Mouse (Mus musculus): ENCODE measurements around the gene Izumo1.

Gene Izumo1

DNA sequence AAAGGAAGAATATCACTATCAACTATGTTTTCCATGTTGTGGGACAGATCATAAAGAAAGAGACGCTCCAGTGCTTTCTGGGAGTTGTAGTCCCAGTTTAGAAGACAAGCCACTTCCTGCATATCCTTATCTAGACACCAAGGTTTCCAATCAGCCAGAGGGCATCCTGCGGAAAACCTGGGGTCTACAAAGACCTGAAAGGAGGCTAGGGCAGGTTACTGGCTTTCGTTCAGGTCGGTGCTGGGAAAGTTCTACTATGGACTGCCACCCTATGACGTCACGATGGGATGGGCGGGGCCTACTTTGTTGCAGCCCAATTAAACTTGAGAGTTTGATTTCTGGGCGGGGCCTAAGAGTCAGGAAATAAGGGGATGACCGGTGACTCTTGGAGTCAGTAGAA, at the start of gene Izumo1:
Izumo1 (plus strand) TSS at position 369 of the 400 bp plus-strand sequence.
- DNase-seq (ENCODE audit: low spot score in 2 of 2) = no peak

DNA sequence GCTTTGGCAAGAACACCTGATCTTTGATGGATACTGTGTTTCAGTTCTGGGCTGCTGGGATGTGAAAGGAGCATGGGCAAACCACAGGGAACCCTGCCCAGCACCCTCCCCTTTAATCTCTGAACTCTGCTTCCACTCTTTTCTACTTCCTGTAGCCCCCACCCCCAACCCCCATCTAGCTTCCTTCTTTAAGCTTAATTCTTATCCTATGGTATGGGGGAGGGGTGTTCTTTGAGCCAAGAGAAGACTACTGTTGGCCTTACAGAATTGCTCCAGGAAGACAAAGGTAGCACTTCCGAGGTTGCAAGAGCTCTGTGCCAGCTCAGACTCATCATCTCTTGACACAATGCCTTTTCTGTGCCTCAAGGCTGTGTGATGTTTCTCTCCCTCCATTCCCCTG, 49.6 kb upstream of the Izumo1 start:
- no peak for DNase-seq (ENCODE audit: low spot score in 2 of 2)

DNA sequence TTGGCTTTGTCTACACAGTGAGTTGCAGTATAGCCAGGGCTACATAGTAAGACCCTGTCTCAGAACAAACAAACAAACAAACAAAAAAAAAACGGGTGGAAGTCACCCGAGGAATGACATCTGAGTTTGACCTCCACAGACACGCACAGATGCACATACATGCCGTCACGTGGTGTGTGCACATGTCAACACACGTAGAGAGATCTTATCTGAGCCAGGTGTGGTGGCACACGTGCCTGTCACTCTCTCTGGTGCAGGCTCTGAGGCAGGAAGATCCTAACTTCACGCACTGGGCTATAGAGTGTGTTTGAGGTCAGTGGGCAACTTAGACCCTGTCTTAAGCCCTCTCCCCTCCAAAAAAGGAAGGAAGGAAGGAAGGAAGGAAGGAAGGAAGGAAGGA, 47.7 kb upstream of the Izumo1 start:
- DNase-seq (ENCODE audit: low spot score in 2 of 2) = no peak

DNA sequence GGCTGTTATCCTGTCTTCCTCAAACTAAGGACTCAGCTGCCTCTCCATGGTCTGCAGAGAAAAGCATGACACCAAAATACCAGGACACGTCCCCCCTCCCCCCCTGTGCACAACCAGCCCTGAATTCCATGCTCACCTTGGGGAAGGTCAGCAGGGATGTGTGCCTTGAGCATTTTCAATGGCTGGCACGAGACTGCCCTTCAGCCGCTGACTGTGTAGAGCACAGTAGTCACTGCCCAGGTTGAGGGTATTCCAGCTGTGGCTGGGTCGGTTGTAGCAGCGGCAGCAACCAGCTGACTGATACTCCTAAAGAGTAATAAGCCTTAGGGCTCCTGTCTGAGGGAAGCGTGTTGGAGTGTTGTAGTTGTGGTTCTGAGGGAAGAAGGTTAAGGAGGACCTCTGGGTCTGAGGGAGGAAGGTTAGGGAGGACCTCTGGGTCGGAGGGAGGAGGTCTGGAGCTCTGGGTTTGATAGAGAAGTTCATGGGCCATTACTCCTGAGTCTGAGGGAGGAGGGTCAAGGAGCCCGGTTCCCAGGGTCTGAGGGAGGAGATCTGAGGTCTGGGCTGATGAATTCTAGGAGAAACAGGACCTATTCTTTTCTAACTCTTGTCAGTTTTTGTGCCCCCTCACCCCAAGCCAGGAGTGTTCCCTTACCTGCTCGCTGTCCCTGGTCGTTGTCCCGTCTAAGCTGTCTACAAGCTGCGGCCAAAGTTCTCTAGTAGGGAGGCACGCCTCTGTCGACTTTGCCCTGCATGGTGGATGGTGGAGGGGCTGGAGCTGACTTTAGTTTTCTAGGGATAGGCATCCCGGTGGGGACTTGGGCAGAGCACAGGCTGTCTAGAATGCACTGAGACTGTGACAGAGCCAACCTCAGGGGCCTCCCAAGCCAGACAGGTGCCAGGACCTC, 46.9 kb upstream of the Izumo1 start:
- DNase-seq (ENCODE audit: low spot score in 2 of 2) = no peak

DNA sequence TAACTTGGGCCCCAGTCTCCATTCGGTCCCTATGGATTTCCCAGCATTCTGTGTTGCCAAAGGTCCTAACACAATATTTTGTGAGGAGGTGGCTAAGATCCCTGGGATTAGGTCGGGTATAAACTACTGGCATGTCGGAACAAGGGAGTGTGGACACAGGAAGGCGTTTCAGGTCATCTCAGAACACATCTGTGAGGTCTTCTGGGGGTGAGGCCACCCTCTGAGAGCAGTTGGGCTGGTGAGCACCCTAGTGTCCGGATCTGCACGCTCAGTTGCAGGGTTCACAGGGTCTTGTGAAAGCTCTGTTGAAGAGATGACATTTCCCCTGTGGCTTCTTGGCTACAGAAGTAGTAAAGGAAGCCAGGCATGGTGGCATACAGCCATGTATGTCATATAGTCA, 35.7 kb upstream of the Izumo1 start:
- no peak for DNase-seq (ENCODE audit: low spot score in 2 of 2)

DNA sequence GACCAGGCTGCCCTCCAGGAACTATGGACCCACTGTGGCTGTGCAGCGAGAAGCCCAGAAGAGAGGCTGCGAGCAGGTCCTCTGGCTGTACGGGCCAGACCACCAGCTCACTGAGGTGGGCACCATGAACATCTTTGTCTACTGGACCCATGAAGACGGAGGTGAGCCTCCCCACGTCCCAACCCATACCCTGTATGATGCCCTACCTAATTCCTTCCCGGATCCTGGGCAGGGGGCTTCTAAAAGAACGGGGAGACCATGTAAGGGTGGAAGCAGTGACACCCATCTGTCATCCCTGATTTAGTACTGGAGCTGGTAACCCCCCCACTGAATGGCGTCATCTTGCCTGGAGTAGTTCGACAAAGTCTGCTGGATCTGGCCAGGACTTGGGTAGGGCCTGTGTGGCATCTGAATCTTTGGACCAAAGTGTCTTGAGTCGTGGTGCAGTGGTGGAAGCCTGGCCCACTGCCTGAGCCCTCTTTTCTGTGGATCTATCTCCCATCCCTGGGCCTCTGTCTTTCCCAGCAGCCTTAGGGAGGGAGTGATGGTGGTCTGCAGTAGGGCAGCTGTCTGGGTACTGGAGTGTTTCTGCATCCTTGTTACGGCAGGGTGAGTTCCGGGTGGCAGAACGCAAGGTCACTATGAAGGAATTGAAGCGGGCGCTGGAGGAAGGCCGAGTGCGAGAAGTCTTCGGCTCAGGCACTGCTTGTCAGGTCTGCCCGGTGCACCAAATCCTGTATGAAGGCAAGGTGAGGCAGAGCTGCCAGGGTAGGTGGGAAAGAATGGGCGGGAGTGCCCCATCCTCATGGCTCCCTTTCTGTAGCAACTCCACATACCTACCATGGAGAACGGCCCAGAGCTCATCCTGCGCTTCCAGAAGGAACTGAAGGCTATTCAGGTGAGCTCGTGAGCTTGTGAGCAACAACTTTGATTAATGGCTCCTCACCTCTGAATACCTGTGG, 33.7 kb upstream of the Izumo1 start:
- no peak for DNase-seq (ENCODE audit: low spot score in 2 of 2)

DNA sequence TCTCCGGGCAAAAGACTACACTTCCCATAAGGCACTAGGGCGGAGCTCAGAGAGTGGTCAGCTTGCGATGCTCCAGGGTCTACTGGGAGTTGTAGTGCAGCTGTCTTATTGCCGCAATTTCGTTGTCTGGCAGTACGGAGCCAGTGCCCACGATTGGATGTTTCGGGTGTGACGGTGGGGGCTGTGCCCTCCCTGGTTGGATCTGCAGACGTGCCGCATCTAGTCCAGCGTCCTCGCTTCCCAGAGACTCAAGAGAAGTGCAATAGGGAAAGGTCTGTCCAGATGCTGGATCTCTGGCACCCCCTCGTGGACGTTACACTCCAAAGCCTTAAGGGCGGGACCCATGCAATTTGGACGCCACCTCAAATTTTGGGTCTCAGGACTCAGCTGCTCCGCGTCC, 32.4 kb upstream of the Izumo1 start:
- DNase-seq (ENCODE audit: low spot score in 2 of 2) = peak; percentile 80 to 85

DNA sequence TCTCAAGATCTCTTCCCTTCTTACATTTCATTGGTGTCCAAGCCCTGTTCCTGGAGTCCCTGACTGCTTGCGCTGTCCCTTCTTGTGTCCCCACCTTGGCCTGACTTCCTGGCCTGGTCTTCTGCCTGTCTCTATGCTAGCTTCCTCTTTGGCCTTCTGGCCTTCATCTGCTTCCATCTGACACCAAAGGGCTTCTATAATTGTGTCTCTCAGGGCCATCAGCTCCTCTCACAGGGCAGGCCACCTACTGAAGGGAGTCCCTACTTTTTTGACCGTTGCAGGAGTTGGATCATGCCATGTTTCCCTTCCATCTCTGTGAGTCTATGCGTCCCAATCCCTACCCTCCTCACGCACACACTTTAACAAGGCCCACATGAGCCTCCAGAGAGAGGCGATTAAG, 31.7 kb upstream of the Izumo1 start:
- no peak for DNase-seq (ENCODE audit: low spot score in 2 of 2)

DNA sequence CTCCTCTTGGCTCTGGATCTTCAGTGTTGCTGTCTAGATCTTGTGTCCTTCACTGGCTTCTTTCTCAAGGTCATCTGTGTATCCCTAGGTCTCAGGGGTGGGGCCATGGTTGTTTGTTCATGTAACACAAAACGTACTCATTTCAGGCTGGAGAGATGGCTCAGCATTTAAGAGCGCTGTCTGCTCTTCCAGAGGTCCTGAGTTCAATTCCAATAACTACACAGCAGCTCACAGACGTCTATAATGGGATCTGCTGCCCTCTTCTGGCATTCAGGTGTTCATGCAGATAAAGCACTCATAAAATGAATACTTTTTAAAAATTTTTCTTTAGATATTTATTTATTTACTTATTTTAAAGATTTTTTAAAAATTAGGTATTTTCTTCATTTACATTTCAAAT, 30.7 kb upstream of the Izumo1 start:
- DNase-seq (ENCODE audit: low spot score in 2 of 2) = no peak

DNA sequence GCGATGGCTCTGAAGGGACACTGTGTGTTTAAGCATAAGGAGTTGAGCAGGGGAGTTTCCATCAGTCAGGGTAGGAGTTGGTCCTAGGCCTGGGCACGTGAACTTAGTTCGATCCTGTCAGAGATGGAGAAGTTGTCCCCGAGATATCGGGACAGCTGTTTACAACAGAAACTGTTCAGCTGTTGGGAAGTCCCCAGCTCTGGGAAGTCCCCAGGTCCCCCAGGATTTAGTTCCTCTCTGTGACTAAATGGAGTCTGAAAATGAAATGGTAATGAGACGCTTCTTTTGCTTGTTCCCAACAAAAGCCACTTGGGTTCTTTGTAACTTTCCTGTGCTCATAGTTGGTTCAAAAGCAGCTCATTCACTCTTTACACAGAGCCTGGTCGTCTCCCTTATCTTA, 29.7 kb upstream of the Izumo1 start:
- peak; percentile 59 to 65 for DNase-seq (ENCODE audit: low spot score in 2 of 2)

DNA sequence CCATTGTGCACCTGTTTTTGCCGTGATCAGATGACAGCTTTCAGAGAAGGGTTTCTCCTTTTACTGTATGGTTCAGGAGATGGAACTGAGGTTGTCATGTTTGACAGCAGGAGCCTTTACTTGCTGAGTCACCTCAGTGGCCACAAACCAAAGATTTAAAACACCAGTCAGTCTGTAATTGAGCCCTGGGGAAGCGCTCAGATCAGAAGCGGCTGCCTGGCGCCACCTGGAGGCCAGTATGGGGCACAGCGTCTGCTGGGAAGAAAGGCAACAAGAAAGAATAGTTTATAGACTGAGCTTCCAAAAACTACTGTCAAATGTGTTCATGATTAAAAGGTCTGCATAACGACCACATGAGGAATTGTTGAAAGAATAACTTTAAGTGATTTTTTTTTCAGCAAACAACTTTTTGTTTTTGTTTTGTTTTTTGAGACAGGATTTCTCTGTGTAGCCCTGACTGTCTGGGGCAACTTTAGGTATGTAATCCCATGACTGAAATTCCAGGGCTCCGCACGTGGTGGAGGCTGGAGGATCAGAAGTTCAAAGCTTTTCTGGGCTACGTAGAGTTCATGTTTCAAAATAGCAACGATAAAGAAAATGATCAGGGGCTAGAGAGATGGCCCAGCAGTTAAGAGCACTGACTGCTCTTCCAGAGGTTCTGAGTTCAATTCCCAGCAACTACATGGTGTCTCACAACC, 28.3 kb upstream of the Izumo1 start:
- peak; percentile 62 to 73 for DNase-seq (ENCODE audit: low spot score in 2 of 2)

DNA sequence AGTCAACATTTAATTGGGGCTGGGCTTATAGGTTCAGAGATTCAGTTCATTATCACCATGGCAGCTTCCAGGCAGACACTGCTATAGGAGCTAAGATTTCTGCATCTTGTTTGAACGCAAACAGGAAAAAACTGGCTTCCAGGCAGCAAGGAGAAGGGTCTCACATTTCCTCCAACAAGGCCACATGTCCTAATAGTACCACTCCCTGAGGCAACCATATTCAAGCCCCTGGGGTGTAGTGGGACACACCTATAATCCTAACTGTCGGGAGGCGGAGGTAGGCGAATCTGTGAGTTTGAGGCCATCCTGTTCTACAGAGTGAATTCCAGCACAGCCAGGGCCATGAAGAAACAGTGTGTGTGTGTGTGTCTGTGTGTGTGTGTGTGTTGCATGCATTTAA, 26.4 kb upstream of the Izumo1 start:
- DNase-seq (ENCODE audit: low spot score in 2 of 2) = no peak

DNA sequence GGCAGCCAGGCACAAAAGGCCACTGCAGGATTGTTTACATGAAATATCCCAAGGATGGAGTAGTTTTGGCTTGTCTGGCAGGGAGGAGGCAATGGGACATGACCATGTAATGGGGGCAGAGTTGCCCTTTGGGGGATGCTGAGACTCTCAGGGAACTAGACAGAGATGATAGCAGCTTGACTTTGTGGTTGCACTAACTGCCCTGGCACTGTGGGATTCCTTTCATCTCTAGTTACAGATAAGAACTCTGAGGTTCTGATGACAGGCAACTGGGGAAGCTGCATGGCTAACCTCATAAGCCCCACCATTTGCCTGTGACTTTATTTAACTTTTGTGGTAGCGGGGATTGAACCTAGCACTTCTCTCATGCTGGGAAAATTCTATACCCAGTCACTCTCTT, 25.5 kb upstream of the Izumo1 start:
- DNase-seq (ENCODE audit: low spot score in 2 of 2) = no peak

DNA sequence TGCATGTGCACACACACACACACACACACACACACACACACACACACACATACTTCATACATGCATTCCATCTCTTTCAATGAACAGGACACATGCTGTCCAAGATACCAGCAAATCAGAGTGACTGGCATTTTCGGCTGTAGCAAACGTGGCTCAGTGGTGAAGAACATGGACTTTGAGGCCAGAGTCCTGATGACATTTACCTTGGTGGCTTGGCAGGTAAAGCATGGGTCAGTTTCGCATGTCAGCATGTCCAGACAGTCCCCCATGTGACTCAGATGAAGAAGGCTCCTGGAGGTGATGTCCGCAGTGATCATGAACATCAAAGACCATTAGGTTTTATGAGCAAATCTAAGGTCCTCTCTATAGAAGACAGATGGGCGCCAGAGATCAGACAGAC, 24.6 kb upstream of the Izumo1 start:
- DNase-seq (ENCODE audit: low spot score in 2 of 2) = no peak

DNA sequence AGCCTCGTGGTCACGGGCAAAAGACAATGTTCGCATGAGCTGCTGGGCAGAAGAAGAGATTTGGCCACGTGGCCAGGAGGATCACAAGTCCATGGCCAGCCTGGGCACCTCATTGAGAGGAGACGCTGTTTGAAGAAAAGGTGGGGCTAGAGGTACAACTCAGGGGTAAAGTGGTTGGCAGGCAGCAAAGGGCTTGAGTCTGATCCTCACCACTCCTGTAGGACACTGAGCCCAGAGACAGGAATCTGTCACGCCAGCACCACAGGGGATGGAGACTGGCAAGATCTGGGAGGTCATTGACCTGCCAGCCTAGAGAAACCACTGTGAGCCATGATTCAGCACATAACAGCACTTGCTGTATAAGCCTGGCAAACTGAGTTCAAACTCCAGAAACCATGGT, 24.1 kb upstream of the Izumo1 start:
- no peak for DNase-seq (ENCODE audit: low spot score in 2 of 2)

DNA sequence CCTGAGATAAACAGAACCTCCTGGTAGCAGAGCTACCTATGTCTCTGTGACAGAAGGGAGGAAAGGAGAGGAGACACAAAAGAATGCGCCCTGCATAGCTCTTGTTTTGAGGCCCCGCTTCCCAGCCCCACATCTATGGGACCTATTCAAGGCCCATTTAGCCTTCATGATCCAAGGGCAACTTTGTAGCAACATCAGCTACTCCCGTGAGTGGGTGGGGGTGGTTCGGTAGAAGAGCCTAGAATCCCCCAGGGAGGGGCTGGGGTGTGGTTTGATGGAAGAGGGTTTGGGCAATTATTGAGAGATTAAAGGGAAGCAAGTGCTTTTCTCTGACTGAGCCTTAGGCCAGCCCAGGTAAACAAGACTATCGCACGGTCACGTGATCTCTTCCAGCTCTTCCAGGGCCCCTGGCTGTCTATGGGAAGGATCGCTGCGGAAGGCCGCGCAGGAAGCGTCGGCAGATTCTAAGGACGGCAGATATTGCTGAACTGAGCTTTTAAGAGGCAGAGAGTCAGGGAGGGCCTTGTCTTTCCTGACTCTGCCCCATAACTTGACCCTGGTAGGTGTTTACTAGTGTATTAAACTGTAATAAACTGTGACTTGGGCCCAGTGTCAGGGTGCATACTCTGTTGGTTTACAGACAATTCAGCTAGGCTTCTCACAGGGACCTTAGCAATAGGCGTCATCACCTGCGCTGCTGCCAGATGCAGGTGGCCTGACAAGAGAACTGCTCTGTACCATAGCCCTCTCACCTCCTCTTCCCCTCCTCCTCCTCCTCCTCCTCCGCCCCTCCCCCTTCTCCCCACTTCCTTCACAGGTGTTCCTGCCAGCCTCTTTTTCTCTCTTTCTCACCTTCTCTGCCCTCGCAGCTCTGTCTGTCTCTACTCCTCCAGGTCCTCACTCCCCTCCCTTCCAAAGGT, 22.4 kb upstream of the Izumo1 start:
- no peak for DNase-seq (ENCODE audit: low spot score in 2 of 2)

DNA sequence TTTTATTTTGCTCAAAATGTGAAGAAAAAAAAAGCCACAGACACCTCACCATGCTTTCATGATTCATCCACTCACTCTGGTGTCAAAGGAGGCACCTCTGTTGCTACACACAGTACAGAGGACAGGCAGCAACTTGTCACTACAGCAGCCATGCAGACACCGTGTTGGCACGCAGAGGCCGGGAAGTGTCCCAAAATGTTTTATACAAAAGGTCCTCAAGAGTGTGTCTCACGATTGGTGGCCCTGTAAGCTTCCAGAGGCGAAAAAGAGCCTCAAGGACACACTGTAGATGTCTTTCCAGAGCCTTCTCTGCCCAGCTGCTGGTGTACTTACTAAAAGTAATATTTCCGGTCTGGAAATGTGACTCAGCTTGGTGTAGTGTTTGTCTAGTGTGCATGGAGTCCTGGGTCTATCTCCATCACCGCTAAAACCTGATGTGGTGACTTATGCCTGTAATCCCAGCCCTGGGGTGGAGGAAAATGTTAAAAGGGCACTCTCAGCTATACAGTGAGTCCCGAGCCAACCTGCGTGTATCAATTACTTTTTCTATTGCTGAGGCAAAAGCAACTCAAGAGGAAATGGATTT, 15.8 kb upstream of the Izumo1 start:
- no peak for DNase-seq (ENCODE audit: low spot score in 2 of 2)

DNA sequence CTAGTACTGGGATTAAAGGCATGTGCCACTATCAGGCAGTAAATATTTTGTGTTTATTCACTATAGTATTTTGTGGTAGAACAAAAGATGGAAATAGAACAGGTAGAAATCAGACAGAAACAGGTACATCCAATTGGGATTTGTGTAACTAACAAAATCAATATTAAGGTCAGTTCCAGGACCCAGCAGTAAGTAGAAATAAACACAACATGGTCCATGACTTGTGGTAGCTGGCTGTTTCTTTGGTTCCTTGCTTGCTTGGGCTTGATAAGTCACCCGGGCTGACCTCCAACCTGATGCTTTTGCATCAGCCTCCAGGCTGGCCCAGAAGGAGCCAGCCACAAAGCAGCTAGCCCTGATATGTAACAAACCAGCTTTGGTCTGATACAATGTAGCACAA, 12.1 kb upstream of the Izumo1 start:
- DNase-seq (ENCODE audit: low spot score in 2 of 2) = no peak

DNA sequence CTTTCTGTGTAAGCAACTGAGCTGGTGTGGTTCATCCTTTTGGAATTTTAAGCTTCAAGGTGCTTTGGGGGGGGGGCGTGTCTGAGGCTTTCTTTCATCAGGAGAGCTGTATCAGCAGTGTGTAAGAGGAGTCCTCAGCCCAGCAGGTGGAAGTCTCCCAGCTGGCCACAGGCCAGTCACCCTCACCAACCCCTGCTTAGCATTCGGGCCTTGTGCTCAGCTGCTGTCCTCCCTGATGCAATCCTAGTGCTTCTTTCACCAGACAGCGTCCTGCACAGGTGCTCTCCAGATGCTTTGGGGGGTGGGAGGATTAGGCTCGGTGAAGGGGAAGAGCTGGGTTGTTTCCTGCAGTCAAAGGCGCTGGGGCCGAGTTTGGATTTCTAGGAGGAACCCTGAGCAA, 5.3 kb upstream of the Izumo1 start:
- no peak for DNase-seq (ENCODE audit: low spot score in 2 of 2)

DNA sequence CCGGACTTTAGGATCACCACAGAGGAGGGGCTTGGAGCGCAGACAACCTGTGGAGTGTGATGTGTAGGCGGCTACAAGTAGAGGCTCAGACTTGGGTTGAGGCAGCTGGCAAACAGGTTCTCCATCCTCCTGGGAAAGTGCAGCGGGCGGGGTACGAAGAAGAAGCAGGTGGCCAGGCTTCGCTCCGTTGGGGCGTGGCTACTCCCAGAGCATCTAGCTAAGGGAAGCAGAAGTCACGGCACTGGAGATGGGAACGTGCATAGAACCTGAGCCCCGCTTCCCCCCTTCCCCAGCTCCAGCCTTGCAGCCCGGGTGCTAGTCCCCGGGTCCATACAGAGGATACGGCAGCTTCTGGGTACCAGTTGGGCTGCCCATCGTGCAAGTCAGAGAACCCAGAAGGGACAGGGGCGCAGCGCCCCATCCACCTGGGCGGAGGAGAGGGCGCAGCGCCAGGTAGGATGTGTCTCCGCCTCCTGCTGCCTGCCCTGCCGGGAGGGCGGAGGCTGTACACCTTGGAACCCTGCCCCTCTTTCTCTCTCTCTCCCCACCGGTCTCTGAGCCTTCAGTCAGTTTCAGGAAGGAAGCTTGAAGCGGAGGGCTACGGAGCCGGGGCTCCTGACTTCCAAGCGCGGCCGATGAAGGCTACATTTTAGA, 4.4 kb upstream of the Izumo1 start, which contains the start of gene Fut1:
Fut1 (plus strand) TSS at position 248 of the 654 bp plus-strand sequence.
- no peak for DNase-seq (ENCODE audit: low spot score in 2 of 2)

Data from spleen, postnatal 36 days (tissue).